ENCODE assay signal across 8 mouse cellular contexts in the genomic region with DNA sequence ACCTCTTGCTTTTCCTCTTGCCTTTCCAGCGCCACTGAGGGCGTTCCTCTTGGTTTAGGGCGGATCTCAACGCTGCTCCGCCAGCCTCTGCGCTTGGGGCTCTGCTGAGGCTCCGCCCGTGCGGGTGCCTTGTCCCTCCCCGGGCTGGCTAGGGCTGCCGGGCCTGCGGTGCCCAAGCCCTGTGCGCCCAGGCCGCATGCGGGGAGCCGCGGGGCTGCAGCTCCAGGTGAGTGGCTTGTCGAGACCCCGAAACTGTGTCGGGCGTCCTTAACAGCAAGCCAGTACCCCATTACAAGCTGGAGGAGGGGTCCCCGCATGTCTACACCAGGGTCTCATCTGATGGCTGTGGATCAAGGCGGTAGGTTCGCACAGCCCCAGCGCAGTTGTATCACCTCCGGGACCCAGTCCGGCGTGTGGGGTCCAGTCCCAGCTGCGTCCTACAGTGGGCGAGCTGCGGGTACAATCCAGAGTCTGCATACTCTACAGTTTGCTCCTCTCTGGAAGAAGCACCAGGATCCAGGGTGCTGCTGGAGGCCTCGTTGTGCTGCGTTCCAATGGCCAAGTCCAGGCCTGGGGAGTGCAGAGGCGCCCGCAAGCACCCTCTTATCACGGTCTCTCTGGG. TPM values are rescaled to one million over a fixed set of nuclear protein-coding genes. Genes with fewer than 3 reads are reported as not detected.
DNase-seq lines count a peak whose midpoint lies in the region; ATAC-seq and TF ChIP-seq lines count a peak whose summit lies in the region.

A gene (plus strand): TSS at position 132 of the 622 bp plus-strand sequence.

- H3K27ac ChIP-seq in heart, embryonic 11.5 days (ENCODE audit: low read depth, low read length): no peak within 1 kb of the TSS
- H3K27ac ChIP-seq in kidney, embryonic 14.5 days (ENCODE audit: low read depth, low read length): no peak within 1 kb of the TSS
- no peak within 1 kb of the TSS for H3K27ac ChIP-seq in limb, embryonic 14.5 days (replicated peaks; ENCODE audit: low read depth, low read length)
- H3K27ac ChIP-seq in midbrain, embryonic 15.5 days: no peak within 1 kb of the TSS
- H3K27ac ChIP-seq in stomach, embryonic 15.5 days: no peak within 1 kb of the TSS

- no peaks in the 10 kb centered on the region for H3K27me3 ChIP-seq in heart, embryonic 11.5 days (ENCODE audit: control insufficient read depth, insufficient read depth, low read length)
- no peaks in the 10 kb centered on the region for H3K27me3 ChIP-seq in kidney, embryonic 14.5 days (ENCODE audit: control insufficient read depth, insufficient read depth, low read length)
- no peaks in the 10 kb centered on the region for H3K27me3 ChIP-seq in limb, embryonic 14.5 days (ENCODE audit: control insufficient read depth, insufficient read depth, low read length)
- 0 out of 2 replicates have a peak, but pooled peaks cover 3% of the 10 kb centered on the region for H3K27me3 ChIP-seq in midbrain, embryonic 15.5 days (replicated peaks)
- no peaks in the 10 kb centered on the region for H3K27me3 ChIP-seq in stomach, embryonic 15.5 days (replicated peaks)

- peak within 1 kb of the TSS; percentile 58 for H3K9ac ChIP-seq in heart, embryonic 11.5 days (ENCODE audit: low read depth, low read length)
- peak within 1 kb of the TSS; percentile 66 for H3K9ac ChIP-seq in kidney, embryonic 14.5 days (ENCODE audit: low read depth, low read length)
- peak within 1 kb of the TSS; percentile 78 for H3K9ac ChIP-seq in limb, embryonic 14.5 days (ENCODE audit: low read depth, low read length, severe bottlenecking)
- peak within 1 kb of the TSS; percentile 61 for H3K9ac ChIP-seq in midbrain, embryonic 15.5 days
- H3K9ac ChIP-seq in stomach, embryonic 15.5 days: peak within 1 kb of the TSS; percentile 37

- WGBS in heart, embryonic 11.5 days (ENCODE audit: insufficient replicate concordance): under 1% methylated on average over 36 of the region's 36 CpGs
- 1% methylated on average over 36 of the region's 36 CpGs for WGBS in kidney, embryonic 14.5 days
- WGBS in limb, embryonic 14.5 days: 2% methylated on average over 36 of the region's 36 CpGs
- WGBS in midbrain, embryonic 15.5 days: 2% methylated on average over 36 of the region's 36 CpGs
- 2% methylated on average over 36 of the region's 36 CpGs for WGBS in stomach, embryonic 15.5 days

- ATAC-seq in heart, embryonic 11.5 days (replicated peaks; ENCODE audit: insufficient number of reproducible peaks, low FRiP score, low TSS enrichment): peak; percentile 87
- peak; percentile 97 for ATAC-seq in kidney, embryonic 14.5 days (ENCODE audit: low FRiP score, low TSS enrichment)
- ATAC-seq in limb, embryonic 14.5 days (ENCODE audit: low FRiP score, low read depth): peak; percentile 95
- peak; percentile 94 for ATAC-seq in midbrain, embryonic 15.5 days (replicated peaks)
- peak; percentile 96 for ATAC-seq in stomach, embryonic 15.5 days (ENCODE audit: insufficient read depth, low FRiP score, low read depth)

- H3K4me2 ChIP-seq in heart, embryonic 11.5 days: peak within 1 kb of the TSS; percentile 72
- peak within 1 kb of the TSS; percentile 88 for H3K4me2 ChIP-seq in kidney, embryonic 14.5 days (replicated peaks; ENCODE audit: low read depth, low read length)
- peak within 1 kb of the TSS; percentile 83 for H3K4me2 ChIP-seq in limb, embryonic 14.5 days (replicated peaks; ENCODE audit: low read depth, low read length, severe bottlenecking)
- peak within 1 kb of the TSS; percentile 92 for H3K4me2 ChIP-seq in midbrain, embryonic 15.5 days
- peak within 1 kb of the TSS; percentile 91 for H3K4me2 ChIP-seq in stomach, embryonic 15.5 days

- peak within 1 kb of the TSS; percentile 45 for H3K4me3 ChIP-seq in heart, embryonic 11.5 days (ENCODE audit: low read depth, low read length)
- H3K4me3 ChIP-seq in kidney, embryonic 14.5 days (ENCODE audit: low read length): peak within 1 kb of the TSS; percentile 58
- H3K4me3 ChIP-seq in limb, embryonic 14.5 days (replicated peaks; ENCODE audit: low read length): peak within 1 kb of the TSS; percentile 53
- H3K4me3 ChIP-seq in midbrain, embryonic 15.5 days: peak within 1 kb of the TSS; percentile 57
- H3K4me3 ChIP-seq in stomach, embryonic 15.5 days (replicated peaks): peak within 1 kb of the TSS; percentile 56

- no peaks in the 10 kb centered on the region for H3K4me1 ChIP-seq in heart, embryonic 11.5 days (ENCODE audit: control insufficient read depth, insufficient read depth, low read length)
- H3K4me1 ChIP-seq in kidney, embryonic 14.5 days (ENCODE audit: control insufficient read depth, insufficient read depth, low read length): no peaks in the 10 kb centered on the region
- H3K4me1 ChIP-seq in limb, embryonic 14.5 days (ENCODE audit: control insufficient read depth, insufficient read depth, low read length): no peaks in the 10 kb centered on the region
- peaks cover 12% of the 10 kb centered on the region for H3K4me1 ChIP-seq in midbrain, embryonic 15.5 days
- H3K4me1 ChIP-seq in stomach, embryonic 15.5 days: 0 out of 2 replicates have a peak, but pooled peaks cover 3% of the 10 kb centered on the region

- H3K9me3 ChIP-seq in heart, embryonic 11.5 days (replicated peaks; ENCODE audit: control insufficient read depth, low read length): no peaks in the 10 kb centered on the region
- no peaks in the 10 kb centered on the region for H3K9me3 ChIP-seq in kidney, embryonic 14.5 days (ENCODE audit: control insufficient read depth, low read length)
- H3K9me3 ChIP-seq in limb, embryonic 14.5 days (ENCODE audit: control insufficient read depth, low read length): no peaks in the 10 kb centered on the region
- H3K9me3 ChIP-seq in midbrain, embryonic 15.5 days: no peaks in the 10 kb centered on the region
- H3K9me3 ChIP-seq in stomach, embryonic 15.5 days: no peaks in the 10 kb centered on the region

- peak; percentile 86; the same call in 1 of the 2 replicates for TF ChIP-seq POLR2A in limb, embryonic 14.5 days (IDR thresholded peaks at IDR 0.05; ENCODE audit: borderline replicate concordance, extremely low read depth, insufficient read depth, insufficient read length)

- no peaks in the 10 kb centered on the region for H3K36me3 ChIP-seq in heart, embryonic 11.5 days (ENCODE audit: control insufficient read depth, insufficient read depth, low read length)
- no peaks in the 10 kb centered on the region for H3K36me3 ChIP-seq in kidney, embryonic 14.5 days (ENCODE audit: control insufficient read depth, insufficient read depth, low read length)
- no peaks in the 10 kb centered on the region for H3K36me3 ChIP-seq in limb, embryonic 14.5 days (ENCODE audit: control insufficient read depth, insufficient read depth, low read length)
- H3K36me3 ChIP-seq in midbrain, embryonic 15.5 days (replicated peaks): no peaks in the 10 kb centered on the region
- no peaks in the 10 kb centered on the region for H3K36me3 ChIP-seq in stomach, embryonic 15.5 days

- DNase-seq in 3134 (ENCODE audit: extremely low read depth, insufficient read length, low spot score): peak; percentile 80
- DNase-seq in adrenal gland, postnatal 4 days (ENCODE audit: low spot score in 2 of 2): peak; percentile 27 to 51
- DNase-seq in fat pad, adult 2 months (ENCODE audit: extremely low read depth, low read depth, low spot score): peak; percentile 11
- DNase-seq in limb, embryonic 14.5 days (ENCODE audit: low spot score): peak; percentile 81

RNA-seq across cellular contexts. Expression of the gene that starts here (rescaled TPM):
- 1 to 10 TPM; 3.6 to 3.7 TPM for total RNA-seq in adrenal gland, postnatal 4 days (2021)
- polyA plus RNA-seq in heart, embryonic 11.5 days (2014; fragmentation: Nextera tagmentation; extraction: Ambion mirVana): 1.9 and 3.3 TPM in 2 replicates
- 2.3 and 3.9 TPM in 2 replicates for polyA plus RNA-seq in kidney, embryonic 14.5 days (2014; fragmentation: Nextera tagmentation; extraction: Ambion mirVana)
- 13.4 and 20.5 TPM in 2 replicates for polyA plus RNA-seq in limb, embryonic 14.5 days (2012; rRNA removed)
- polyA plus RNA-seq in limb, embryonic 14.5 days (2014; fragmentation: Nextera tagmentation; extraction: Ambion mirVana): 3.2 and 3.6 TPM in 2 replicates
- polyA plus RNA-seq in midbrain, embryonic 15.5 days (2015; fragmentation: Nextera tagmentation; extraction: Ambion mirVana): 2.7 and 4.7 TPM in 2 replicates
- polyA plus RNA-seq in stomach, embryonic 15.5 days (2015; fragmentation: Nextera tagmentation; extraction: Ambion mirVana): 8.2 and 8.4 TPM in 2 replicates

Comparison
In these comparisons a context has a peak if more than half of its experiments do, and no peak if none do; other contexts are left out.
1. DNase-seq: peak in every context shown above with its lines; median percentile 81 in limb, embryonic 14.5 days; 80 in 3134; 39 in adrenal gland, postnatal 4 days; 11 in fat pad, adult 2 months.